Mouse (Mus musculus): Measurements from ENCODE around the gene Csmd2.
"Not testable (repeated sequence)": the region's sequence is repeated elsewhere in the genome, so short reads cannot be mapped to it uniquely, and the experiment has no call there.

Csmd2 gene

DNA sequence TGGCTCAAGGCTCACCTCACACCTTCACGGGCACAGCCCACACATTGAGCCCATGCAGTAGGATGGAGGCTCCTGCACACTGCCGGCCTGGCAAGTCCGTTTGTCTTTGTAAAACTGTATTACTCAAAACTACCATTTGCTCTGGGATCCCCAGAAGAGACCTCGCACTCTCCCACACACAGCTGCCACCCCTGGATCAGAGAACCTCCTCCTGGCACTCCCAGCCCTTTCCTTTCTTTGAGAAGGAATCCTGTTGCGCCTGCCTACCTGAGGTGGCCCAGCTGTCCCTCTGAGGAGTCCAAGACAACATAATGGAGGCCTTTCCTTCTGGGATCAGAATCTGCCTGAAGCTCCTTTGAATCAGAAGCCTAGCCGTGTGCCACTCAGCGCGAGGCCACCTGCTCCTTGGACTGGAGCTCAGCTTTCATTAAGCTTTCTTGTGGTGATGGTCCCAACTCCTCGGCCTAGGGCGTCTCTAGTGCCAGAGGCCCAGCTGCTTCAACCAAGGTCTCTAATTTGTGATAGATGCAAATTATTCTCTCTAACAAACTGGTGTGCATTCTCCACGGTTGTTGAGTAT, 502.0 kb downstream of the Csmd2 start:
- in situ Hi-C loops (cut with MseI, MboI) = no loop called here

DNA sequence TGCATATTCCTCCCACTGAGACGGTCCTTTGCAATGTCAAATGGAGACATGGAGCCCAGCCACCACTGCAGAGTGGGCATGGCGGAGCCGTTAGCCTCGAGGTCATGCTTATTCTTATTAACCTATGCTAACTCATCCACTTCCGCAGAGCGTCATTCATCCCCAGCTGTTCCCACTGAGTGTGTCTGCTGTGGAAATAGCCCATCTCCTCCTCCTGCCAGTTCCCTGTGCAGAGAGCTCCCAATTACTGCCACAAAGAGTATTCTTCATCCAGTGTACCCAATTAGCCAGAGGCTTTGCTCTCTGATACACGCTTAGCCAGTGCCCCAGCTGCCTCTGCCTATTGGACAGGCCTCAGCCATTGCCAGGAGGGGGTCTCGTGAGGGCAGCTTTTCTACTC, 504.4 kb downstream of the Csmd2 start:
- in situ Hi-C loops (cut with MseI, MboI) = no loop called here

DNA sequence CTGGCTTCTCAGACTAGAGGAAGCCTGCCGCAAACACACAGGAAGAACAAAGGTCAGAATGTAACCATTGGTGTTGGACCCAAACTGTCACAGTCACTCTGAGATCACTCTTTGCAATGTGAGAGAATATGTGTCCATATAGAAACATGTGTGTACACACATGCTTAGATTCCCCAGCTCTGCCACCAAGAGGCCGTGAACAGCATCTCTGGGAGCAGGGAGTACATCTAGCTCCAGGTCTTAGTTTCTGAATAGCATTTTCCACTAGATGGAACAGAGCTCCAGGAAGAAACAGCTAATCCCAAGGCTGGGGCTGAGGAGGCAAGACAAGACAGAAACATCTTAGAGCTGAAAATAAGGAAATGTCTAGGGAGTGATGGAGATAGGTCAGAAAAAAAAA, 512.3 kb downstream of the Csmd2 start:
- in situ Hi-C loops (cut with MseI, MboI) = no loop called here

DNA sequence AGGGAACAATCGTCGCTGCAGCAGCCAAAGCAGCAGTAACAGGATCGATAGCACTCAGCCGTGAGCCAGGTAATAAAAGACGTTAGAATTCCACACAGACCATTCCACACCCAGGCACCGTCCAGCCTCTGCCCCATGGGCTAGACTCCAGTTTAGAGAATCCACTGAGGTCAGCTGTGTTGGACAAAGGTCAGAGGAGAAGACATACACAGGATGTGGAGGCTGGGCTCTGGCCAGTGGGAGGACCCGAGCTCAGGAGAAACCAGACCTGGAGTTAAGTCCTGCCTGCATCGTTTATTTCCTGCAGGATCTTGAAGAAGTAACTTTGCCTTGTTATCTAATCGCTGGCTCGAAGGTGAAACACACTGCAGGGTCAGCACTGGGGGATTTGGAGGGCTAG, 519.2 kb downstream of the Csmd2 start:
- in situ Hi-C loops (cut with MseI, MboI) = no loop called here

DNA sequence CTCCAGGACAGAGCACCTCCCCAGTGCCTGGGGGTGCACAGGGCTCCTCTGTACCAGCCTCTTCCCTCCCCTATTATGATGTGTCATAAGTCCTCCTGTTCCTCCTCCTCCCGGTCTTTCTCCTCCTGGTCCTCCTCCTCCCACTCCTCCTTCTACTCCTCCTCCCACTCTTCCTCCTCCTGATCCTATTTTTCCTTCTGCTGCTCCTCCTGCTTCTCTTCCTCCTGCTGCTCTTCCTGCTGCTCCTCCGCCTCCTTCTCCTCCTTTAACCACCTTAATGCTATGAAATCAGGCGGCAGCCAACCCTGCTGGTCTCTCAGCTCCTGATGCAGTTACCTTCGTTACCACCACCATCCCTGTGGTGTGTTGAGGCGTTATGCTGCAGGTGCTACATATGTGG, 522.2 kb downstream of the Csmd2 start:
- in situ Hi-C loops (cut with MseI, MboI) = no loop called here

DNA sequence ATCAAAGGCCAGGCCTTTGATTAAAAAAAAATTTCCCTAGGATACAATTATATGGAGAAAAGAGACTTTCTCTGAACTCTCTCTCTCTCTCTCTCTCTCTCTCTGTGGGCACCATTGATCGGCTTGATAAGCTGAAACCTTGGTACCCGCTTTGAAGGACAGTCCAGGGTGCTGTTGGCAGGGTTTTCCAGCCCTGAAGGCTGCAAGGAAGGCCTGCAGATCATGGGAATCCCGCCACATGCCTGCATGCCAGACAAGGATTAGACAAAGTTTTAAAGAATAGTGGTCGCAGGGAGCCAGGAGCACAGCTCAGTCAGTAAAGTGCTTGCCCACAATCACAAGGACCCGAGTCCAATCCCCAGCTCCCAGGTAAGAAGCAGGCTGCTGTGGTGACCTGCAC, 526.8 kb downstream of the Csmd2 start:
- in situ Hi-C loops (cut with MseI, MboI) = no loop called here

DNA sequence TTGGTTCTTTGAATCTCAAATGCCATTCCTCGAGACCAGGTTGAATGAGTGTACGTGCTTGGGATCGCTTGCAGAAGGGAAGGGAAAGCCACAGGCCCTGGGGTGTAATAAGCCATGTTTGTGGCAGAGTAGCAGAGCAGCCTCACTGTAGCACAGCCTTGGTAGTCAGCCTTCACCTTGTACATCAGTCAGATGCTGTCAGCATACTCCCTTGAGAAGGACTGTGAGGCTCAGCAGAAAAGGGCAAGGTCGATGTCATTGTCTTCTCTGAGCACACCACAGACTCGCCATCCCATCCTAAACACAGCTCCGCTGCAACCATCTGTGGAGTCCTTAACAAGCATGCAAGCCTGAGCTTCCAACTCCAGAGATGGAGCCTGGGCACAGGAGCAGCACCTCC, 533.6 kb downstream of the Csmd2 start:
- in situ Hi-C loops (cut with MseI, MboI) = no loop called here

DNA sequence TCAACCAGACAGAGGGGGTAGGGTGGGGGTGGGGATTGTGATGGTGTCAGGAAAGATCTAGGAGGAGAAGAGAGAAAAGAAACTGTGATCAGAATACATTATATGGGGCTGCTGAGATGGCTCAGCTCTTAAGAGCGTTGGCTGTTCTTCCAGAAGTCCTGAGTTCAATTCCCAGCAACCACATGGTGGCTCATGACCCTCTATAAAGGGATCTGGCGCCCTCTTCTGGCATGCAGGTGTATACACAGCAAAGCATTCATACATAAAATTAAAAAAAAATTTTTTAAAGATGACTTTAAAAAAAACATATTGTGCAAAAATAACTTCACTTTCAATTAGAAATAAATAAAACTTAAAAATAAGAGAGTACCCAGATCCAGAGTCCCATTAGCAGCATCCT, 555.7 kb downstream of the Csmd2 start:
- in situ Hi-C loops (cut with MseI, MboI) = no loop called here

DNA sequence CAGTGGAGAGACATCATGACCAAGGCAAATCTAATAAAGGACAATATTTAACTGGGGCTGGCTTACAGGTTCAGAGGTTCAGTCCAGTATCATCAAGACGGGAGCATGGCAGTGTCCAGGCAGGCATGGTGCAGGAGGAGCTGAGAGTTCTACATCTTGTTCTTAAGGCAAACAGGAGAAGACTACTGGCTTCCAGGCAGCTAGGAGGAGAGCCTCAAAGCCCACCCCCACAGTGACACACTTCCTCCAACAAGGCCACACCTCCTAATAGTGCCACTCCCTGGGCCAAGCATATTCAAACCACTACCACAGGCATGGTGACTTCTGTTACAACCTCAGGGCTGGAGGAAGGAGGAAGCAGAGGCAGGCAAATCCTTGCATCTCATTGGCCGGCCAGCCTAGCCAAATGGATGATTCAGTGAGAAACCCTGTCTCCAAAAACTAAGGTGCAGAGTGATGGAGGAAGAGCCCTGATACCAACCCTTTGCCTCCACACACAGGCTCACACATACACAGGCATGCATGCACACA, 556.4 kb downstream of the Csmd2 start:
- in situ Hi-C loops (cut with MseI, MboI) = not testable (repeated sequence)

DNA sequence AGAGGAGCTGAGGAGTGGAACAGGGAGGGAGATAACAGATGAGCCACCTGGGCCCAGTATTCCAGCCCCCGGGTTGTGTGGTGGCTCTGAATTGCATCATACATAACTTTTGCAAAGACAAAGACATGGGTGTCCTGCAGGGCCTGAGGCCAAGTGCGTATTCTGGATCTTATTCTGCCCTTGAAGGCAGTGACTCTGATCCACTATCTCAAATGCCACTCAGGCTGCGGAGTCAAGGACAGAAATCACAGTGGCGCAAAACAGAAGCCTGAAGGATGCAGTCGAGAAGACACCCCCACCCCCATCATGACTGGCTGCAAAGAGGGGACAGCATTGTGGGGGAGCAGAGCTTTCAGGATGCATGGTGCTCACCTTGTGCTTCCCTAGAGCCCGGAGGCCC, 563.1 kb downstream of the Csmd2 start:
- in situ Hi-C loops (cut with MseI, MboI) = no loop called here

DNA sequence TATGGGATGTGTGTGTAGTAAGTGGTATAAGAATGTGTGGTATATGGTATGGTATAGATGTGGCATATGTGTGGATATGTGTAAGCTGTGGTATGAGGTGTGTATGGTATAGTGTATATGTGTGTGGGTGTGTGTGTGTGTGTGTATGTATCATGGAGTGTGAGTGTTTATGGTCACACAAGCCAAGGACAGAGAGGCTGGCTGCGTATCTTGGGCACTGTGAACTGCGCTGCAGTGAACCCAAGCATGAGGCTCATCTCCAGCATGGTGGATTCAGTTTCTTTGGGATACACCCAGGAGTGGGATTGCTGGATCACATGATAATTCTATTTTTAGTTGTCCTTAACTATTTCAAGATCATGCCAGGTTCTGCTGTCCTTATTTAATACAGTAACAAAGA, 566.5 kb downstream of the Csmd2 start:
- in situ Hi-C loops (cut with MseI, MboI) = no loop called here

DNA sequence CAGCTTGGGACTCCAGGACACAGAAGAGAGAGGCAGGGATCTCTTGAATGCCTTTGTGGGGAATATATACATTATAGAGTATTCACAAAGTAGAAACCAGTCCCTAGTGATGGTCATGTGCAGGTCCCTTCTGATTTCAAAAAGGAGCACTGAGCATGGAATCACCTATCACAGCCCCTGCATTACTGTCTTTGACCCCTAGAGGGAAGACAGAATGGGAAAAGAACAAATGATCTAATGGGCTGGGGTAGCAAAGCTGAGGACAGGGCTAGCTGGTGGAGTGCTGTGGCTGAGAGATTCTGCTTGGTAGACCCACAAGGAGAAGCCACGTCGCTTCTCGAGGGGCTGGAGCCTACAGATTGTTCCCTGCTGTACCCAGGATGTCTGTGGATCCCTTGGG, 572.7 kb downstream of the Csmd2 start:
- in situ Hi-C loops (cut with MseI, MboI) = no loop called here

DNA sequence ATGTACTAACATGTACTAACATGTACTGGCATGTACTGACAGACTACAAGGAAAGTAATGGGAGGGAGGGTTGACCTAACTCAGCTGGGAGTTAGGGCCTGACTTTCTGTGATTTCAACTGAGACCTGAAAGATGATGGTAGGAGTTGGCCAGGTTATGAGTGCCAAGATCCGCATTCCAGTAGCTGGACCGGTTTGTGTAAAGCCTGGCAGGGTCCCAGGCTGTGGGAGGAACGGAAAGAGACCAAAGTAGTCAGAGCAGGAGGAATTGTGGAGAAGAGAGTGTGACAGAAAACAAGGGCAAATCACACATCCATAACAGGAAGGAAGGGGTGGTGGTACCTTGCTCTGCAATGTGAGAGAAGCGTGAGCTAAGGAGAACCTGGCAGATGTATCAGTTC, 588.2 kb downstream of the Csmd2 start:
- in situ Hi-C loops (cut with MseI, MboI) = no loop called here

DNA sequence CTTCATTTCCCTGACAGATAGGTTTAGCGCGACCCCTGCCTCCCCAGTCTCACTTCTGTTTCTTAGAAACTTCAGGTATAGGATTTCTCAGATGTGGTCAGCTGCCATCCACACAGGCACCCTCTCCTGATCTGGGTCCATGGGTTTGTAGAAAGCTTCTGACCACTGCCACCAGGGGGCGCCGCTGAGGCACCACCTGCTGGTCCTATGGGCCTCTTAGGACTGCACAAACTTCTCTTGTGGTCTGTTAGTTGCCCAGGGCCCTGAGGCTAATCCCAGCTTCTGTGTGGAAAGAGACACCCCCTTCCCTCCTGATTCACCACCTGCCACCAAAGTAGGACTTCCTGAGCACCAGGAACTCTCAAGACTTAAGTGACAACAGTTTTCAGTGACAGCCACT, 591.5 kb downstream of the Csmd2 start:
- in situ Hi-C loops (cut with MseI, MboI) = no loop called here

DNA sequence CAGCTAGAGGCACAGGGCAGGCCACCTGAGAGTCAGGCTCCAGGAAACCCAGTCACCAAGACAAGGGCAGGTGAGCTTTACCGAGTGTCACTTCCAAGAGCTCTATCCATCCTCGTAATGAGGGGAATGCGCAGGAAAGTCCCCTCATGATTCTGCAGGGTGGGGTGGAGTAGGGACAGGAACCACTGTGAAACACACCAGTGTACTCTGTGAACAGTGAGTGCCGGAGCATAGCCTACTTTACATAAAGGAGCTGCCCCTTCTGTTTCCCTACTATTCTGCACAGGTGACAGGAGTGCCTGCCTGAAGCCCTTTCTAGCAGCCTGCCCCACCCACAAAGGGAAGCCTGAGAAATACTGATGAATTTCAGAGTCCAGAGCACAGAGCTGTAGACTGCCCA, 605.6 kb downstream of the Csmd2 start:
- in situ Hi-C loops (cut with MseI, MboI) = no loop called here

DNA sequence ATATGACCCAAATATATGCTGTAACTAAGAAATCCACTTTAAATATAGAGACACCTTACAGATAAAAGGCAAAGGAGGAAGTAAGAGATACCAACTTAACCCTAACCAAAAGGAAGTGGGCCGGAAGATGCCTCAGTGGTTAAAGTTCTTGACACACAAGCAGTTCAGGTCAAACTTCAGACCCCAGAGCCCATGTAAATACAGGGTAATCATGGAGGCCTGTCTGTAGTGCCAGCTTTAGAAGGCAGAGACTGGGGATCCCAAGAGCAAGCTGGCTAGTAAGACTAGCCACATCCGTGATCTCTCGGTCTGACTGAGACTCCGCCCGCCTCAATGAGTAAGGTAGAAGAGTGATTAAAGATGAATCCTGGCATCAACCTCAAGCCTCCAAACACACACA, 606.4 kb downstream of the Csmd2 start:
- in situ Hi-C loops (cut with MseI, MboI) = no loop called here

DNA sequence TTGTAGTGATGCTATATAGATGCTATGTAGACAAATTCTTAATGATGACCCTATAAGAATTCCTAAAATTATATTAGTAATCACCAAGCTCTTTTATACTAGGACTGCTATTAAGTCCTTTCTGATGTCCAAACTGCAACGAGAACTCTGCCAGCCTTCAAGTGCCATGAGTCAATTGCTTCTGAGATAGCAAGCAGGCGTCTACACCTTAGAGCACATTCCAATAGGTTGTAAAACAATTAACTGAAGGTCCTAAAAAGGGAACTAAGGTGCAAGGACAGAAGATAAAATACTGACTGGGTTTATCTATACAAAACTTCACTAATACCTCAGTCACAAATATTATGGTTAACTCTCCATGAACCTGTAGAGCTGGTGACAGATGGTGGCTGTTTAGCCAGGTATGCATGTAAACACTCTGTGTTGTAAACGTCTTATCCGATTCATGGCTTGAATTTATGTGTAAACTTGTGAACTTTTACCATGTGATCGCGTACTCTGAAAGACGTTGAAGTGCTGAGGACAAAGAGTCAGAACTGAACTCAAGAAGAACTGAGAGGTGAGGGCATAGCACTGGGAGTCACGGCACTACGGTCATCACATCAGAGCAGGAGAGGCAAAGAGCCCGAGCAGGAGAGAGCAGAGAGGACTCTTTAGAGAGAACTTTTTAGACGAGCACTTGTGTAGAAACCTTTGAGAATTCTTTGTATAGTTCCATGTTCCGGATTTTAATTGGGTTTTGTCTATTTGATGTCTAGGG, 610.3 kb downstream of the Csmd2 start:
- in situ Hi-C loops (cut with MseI, MboI) = no loop called here

DNA sequence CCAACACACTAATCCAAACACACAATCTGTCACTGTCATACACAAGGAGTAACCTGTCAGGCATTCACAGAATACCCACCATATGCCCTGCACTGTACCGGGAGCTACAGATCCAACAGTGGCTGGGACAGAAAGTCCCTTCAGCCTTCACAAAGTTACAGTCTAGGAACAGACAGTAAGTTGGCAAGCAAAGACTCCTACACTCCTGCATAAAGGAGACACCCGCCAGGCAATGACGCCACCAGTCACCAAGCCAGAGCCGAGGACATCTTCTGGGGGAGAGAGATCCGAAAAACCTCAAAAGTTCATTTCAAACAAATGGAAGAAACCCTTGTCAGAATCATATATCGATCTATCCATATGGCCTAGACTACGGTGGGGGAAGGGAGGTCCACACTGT, 618.9 kb downstream of the Csmd2 start:
- in situ Hi-C loops (cut with MseI, MboI) = no loop called here

DNA sequence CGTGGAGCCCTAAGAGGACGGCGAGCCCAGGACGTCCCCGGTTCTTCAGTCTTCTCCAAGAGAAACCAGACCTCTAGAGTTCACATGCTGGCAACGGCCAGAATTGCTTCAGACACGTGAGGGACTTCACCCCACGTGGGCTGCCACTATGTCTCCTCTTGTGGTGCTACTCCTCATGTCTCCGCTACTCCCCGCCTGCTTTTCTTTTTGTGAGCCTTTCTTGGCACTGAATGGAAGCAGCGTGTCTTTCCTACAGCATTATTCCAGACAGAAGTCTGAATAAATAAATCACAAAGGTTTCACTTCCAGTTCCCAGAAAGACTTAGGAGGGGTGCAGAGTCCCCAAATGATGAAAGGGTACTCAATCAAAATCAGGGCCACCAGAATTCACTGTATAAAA, 620.0 kb downstream of the Csmd2 start:
- in situ Hi-C loops (cut with MseI, MboI) = no loop called here

DNA sequence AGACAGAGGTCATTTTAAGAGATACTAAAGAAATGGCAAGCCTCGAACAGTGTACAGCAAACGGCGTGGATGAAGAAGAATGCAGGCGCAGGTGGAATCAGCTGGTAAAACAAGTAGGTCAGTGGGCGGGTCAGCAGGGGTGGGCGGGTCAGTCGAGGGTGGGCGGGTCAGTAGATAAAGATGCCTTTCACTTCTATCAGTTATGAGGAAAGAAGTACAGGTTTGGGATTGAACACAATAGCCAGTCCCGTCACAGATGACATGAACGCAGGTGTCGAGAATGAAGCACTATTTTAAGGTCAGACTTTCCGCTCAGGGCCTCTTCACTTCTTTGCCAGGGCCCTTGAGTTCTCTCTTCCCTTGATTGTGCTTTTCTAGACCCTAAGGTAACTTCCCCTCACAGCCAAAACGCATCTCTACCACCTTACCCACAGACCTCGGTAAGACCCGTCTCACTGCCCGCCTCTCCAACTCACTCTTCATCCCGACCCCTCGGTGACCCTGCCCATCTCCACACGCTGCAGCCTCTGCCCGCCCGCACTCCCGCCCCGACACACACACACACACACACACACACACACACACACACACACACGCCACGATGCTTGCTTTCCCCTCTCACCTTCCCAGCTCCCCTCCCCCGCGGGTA, 621.7 kb downstream of the Csmd2 start:
- in situ Hi-C loops (cut with MseI, MboI) = no loop called here

DNA sequence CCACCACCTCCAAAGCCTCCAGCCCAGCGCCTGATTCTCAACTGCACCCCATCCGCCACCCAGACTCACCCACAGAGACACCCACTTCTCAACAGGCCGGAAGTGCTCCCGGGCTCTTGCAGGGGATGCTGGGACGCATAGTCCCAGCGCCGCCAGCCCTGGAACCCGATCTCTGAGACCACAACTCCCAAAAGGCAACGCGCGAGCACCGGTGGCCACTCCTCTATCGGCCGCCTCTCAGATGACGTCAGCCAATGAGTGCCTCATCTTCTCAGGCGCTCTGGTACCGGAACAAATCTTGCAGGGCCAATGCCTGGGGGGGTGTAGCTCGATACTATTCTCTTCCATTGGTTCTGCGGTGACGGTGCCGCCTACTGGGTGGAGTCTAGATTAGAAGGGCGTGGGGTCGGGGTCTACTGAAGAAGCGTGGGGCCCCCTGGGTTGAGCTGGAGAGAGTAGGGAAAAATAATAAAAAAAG, 622.3 kb downstream of the Csmd2 start, which contains the start of gene Zscan20:
Gene Zscan20, minus strand, starts transcription at position 174 of the 478 bp plus-strand sequence.
- in situ Hi-C loops (cut with MseI, MboI) = loop anchor here (5.0 kb wide), 1 partner anchor 97 kb away; no protein-coding TSS in a partner anchor

DNA sequence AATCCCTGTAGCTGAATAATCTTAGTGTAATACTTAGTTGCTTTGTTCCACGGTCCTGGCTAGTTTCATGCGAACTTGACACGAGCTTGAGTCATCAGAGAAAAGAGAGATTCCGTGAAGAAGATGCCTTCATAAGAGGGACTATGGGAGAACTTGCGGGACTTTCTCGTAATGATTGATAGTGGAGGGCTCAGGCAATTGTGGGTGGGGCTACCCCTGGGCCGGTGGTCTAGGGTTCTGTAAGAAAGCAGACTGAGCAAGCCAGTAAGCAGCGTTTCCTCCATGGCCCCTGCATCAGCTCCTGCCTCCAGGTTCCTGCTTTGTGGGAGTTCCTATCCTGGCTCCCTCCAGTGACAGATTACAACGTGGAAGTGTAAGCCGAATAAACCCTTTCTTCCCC, 623.0 kb downstream of the Csmd2 start:
- in situ Hi-C loops (cut with MseI, MboI) = loop anchor here (5.0 kb wide), 1 partner anchor 97 kb away; no protein-coding TSS in a partner anchor

DNA sequence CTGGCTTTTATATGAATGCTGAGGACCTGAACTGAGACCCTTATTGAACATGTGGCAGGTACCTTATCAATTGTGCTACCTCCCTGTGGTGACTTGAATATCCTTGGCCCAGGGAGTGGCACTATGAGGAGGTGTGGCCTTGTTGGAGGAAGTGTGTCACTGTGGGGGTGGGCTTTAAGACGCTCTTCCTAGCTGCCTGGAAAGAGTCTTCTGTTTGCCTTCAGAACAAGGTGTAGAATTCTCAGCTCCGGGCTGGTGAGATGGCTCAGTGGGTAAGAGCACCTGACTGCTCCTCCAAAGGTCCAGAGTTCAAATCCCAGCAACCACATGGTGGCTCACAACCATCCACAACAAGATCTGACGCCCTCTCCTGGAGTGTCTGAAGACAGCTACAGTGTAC, 624.1 kb downstream of the Csmd2 start:
- in situ Hi-C loops (cut with MseI, MboI) = loop anchor here (5.0 kb wide), 1 partner anchor 96 kb away; no protein-coding TSS in a partner anchor

Measured in mouse trophoblast stem cell (cell line).